Mouse (Mus musculus) testis, adult 10 weeks (tissue): ENCODE data around the gene Ak4. TPM values are rescaled to one million over a fixed set of nuclear protein-coding genes. Genes with fewer than 3 reads are reported as not detected.

Experiments
- polyA plus RNA-seq: library from polyadenylated mRNA; stranded (reverse); fragments of 350-450 nt; fragmentation: Illumina TruSeq; extraction: RNeasy Lipid Tissue Mini Kit (QIAGEN cat#74804); gene quantifications from one replicate; pipeline ENCODE4 v1.2.3, GENCODE M21; 2014; ENCODE audit warnings: low read depth, low replicate concordance

Ak4 gene
- polyA plus RNA-seq, result 3.7 TPM

GRCm38 (mm10) chr4:101419151-101419910, at the start of gene Ak4:
Gene Ak4, plus strand, starts transcription at chr4:101419277.

GRCm38 (mm10) chr4:101496534-101497237, 77.6 kb downstream of the Ak4 start, which contains the start of gene Dnajc6:
Gene Dnajc6, plus strand, starts transcription at chr4:101496648.

Other genes starting within 250 kb of the Ak4 start
- 34.0 TPM for gene Jak1, start 154.0 kb upstream of the Ak4 start, polyA plus RNA-seq
- 1.3 TPM for gene Dnajc6, start 77.4 kb downstream of the Ak4 start, polyA plus RNA-seq
- 20.3 TPM for gene Leprot, start 228.4 kb downstream of the Ak4 start, polyA plus RNA-seq